Mouse (Mus musculus) bone marrow macrophage, adult 2 months (primary cell): Measurements from ENCODE around the gene Cdcp2.

ENCODE experiments used
- CTCF ChIP-seq: IDR thresholded peaks from 2 replicates; pipeline ENCODE4 v1.5.1; 2012; ENCODE audit warnings: low read depth, mild to moderate bottlenecking, low read length, moderate library complexity
- POLR2A ChIP-seq: IDR thresholded peaks from 2 replicates; pipeline ENCODE4 v1.6.1; 2012; ENCODE audit warnings: mild to moderate bottlenecking, low read depth, low read length, borderline replicate concordance

GRCm38 (mm10) chr4:107066252-107067124 is 30.2 kb upstream of the Cdcp2 start, which contains the start of the genes Mrpl37 and Cyb5rl:
- no peak for TF ChIP-seq CTCF
- 0 out of 2 replicates have a peak, but pooled peaks have one; percentile 66 for TF ChIP-seq POLR2A
